Mouse (Mus musculus): ENCODE results near the gene Ogfod1. TPM values are rescaled to one million over a fixed set of nuclear protein-coding genes. Genes with fewer than 3 reads are reported as not detected.
A peak's percentile ranks its signal among the peaks of the same experiment; 100 is the strongest.

Ogfod1 gene
- 0.05 and 0.07 TPM in 2 replicates for polyA plus RNA-seq (2012)

DNA sequence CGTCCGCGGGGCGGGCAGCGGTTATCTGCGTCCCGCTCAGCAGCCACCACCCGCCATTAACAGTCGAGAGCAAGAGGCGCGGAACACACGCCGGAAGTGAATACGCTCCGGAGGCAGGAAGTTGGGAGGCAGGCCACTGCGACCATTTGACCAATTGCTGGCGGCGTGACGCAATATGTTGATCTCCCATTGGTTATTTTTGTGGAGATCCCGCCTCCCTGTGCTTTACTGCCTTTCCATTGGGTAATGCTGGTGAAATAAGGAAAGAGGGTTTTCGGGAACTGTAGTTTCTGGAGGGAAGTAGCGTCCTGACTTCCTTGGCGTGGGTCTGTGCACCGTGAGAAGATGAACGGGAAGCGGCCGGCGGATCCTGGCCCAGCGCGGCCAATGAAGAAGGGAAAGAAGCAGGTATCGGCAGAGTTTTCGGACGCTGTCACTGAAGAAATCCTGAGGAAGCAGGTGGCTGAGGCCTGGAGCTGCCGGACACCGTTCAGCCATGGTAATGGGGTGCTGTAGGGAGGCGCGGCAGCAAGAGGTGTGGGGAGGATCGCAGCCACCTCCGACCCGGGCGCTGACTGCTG is at the start of gene Ogfod1, which contains the start of gene Nudt21:
Ogfod1 (plus strand) TSS at position 255 of the 581 bp plus-strand sequence.
Nudt21 (minus strand) TSS at position 88 of the 581 bp plus-strand sequence.
- H3K27me3 ChIP-seq (ENCODE audit: control insufficient read depth) = no peaks in the 10 kb centered on the region
- H3K4me3 ChIP-seq (replicated peaks) = peak within 1 kb of the TSS; percentile 77
- H3K4me1 ChIP-seq (ENCODE audit: control insufficient read depth) = peaks cover 48% of the 10 kb centered on the region
- TF ChIP-seq TAL1 (IDR thresholded peaks at IDR 0.05; ENCODE audit: low read length) = no peak
- no peak for TF ChIP-seq GATA1 (IDR thresholded peaks at IDR 0.05; ENCODE audit: low read length)
- H3K36me3 ChIP-seq (ENCODE audit: control insufficient read depth) = peaks cover 41% of the 10 kb centered on the region
- H3K9me3 ChIP-seq (ENCODE audit: control insufficient read depth, low read length) = no peaks in the 10 kb centered on the region

DNA sequence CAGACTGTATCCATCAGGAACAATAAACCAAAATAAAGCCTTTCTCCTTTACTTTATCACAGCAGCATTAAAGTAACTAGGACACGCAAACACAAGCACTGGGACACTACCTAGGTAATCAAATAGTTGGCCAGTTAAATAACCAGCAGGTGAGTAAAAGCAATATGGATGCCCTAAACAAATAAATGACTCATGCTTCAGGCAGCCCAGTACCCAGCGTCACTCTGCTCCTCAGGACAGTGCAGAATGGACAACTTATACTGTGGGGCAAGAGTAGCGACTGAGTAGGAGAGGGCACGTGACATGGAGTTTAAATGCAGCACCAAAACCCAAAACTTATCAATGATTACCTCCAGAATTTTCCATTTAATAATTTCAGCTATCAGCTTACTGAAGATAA is 47.3 kb upstream of the Ogfod1 start:
- no peak for TF ChIP-seq GATA1 (IDR thresholded peaks at IDR 0.05; ENCODE audit: low read length)
- no peak for TF ChIP-seq TAL1 (IDR thresholded peaks at IDR 0.05; ENCODE audit: low read length)

DNA sequence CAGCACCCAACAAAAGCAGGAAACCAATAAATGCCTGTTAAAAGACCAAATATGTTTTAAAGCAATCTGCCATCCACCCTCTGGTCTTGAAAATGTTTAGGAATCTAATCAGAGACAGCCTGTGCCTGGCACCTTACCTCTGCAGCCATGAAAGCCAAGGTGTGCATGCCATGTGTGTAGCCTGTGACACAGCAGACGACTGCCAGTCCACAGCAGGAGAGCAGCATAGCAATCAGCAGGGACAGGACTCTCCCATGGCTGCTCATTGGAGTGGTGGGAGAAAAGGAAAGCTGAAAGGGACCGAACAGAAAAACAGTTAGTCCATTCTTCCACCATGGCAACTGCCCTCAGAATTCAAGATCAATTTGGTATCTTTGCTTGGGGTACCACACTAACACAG is 38.0 kb upstream of the Ogfod1 start:
- TF ChIP-seq GATA1 (IDR thresholded peaks at IDR 0.05; ENCODE audit: low read length) (no peak), TAL1 (IDR thresholded peaks at IDR 0.05; ENCODE audit: low read length) (no peak)
- peaks cover 81% of the 10 kb centered on the region for H3K36me3 ChIP-seq (ENCODE audit: control insufficient read depth)
- H3K27me3 ChIP-seq (ENCODE audit: control insufficient read depth) = no peaks in the 10 kb centered on the region
- H3K4me3 ChIP-seq (replicated peaks) = no peak overlapping the region
- H3K9me3 ChIP-seq (ENCODE audit: control insufficient read depth, low read length) = no peaks in the 10 kb centered on the region
- H3K4me1 ChIP-seq (ENCODE audit: control insufficient read depth) = no peaks in the 10 kb centered on the region

More for the DNA sequence above, 47.3 kb upstream of the Ogfod1 start:
- no peaks in the 10 kb centered on the region for H3K27me3 ChIP-seq (ENCODE audit: control insufficient read depth)
- H3K4me3 ChIP-seq (replicated peaks) = no peak overlapping the region
- peaks cover 10% of the 10 kb centered on the region for H3K9me3 ChIP-seq (ENCODE audit: control insufficient read depth, low read length)
- no peaks in the 10 kb centered on the region for H3K4me1 ChIP-seq (ENCODE audit: control insufficient read depth)
- peaks cover 80% of the 10 kb centered on the region for H3K36me3 ChIP-seq (ENCODE audit: control insufficient read depth)

DNA sequence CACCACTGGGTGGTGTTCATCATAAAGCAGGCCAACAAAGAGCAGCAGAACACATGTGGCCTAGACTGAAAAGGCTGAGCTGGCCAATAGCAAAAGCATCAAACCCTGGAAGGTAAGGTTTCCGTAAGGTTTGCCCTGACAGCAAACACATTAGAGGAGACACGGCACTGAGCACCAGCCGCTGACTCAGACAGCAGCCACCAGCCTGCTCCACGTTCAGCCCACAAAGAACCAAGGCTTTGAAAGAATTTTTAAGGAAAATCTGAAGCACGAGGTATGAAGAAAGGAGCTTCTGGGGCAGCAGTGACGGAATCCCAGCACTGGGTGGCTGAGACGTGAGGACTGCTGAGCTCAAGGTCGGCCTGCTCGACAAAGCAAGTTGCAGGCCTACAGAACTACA is 32.9 kb upstream of the Ogfod1 start:
- no peak overlapping the region for H3K4me3 ChIP-seq (replicated peaks)
- H3K9me3 ChIP-seq (ENCODE audit: control insufficient read depth, low read length) = no peaks in the 10 kb centered on the region
- H3K27me3 ChIP-seq (ENCODE audit: control insufficient read depth) = no peaks in the 10 kb centered on the region
- no peak for TF ChIP-seq GATA1 (IDR thresholded peaks at IDR 0.05; ENCODE audit: low read length)
- TF ChIP-seq TAL1 (IDR thresholded peaks at IDR 0.05; ENCODE audit: low read length) = no peak
- H3K36me3 ChIP-seq (ENCODE audit: control insufficient read depth) = peaks cover 89% of the 10 kb centered on the region
- H3K4me1 ChIP-seq (ENCODE audit: control insufficient read depth) = peaks cover 8% of the 10 kb centered on the region

DNA sequence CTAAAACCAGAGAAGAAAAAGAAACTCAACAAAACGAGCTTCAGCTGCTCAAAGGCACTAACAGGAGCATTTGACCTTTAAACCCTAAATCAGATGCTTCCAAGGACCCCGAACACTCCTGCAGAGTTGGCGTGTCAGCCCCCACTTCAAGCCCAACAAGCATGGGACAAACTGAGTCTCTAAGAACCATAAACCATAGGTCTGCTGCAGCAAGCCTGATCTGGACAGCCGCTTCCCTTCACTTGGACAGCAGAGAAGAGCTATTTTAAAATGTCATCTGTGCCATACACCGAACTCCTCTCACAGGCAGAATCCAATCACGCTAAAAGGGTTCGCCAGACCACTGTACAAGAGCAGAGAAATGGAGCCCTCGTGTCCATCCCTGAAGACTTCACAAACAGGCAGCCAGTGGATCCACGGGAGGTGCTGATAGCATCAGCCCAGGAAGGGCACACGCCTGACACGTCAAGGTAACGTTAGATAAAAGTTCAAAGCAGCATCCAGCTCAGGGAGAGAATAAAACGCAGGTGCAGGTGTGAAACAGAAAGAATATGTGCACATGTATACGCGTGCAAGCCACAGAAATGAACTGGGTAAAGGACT is 27.7 kb upstream of the Ogfod1 start:
- Histone ChIP-seq H3K36me3 (ENCODE audit: control insufficient read depth) (peaks cover 59% of the 10 kb centered on the region), H3K9me3 (ENCODE audit: control insufficient read depth, low read length) (no peaks in the 10 kb centered on the region), H3K27me3 (ENCODE audit: control insufficient read depth) (no peaks in the 10 kb centered on the region), H3K4me1 (ENCODE audit: control insufficient read depth) (peaks cover 49% of the 10 kb centered on the region), H3K4me3 (replicated peaks) (peak overlapping the region; percentile 97)
- TF ChIP-seq GATA1 (IDR thresholded peaks at IDR 0.05; ENCODE audit: low read length) = no peak
- no peak for TF ChIP-seq TAL1 (IDR thresholded peaks at IDR 0.05; ENCODE audit: low read length)

DNA sequence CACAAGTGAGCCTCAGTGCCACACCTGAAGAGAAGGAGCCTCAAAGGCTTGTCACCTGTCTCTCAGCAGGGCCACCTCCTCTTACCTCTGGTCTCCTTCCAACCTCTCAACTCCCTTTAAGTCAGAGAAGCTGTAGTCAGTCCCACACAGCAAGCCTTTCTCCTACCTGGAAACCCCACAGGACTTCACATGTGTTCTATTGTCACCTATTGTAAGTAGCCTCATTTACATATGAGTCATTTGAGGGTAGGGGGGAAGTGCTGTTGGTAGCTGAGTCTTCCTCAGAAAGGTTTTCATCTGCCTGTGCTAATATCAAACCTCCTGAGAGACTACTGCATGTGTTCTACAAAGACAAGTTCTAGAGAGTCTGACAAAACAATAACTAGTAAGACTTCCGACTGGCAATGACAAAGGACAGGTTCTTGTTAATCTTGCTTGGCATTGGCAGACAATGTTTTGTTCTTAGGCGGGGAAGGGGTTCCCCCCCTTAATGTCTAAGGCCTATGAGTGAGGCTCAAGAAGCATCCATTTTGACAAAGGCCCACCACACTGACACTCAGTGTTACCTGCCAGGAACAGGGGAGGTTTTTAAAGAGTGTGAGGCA is 26.8 kb upstream of the Ogfod1 start:
- peaks cover 56% of the 10 kb centered on the region for H3K4me1 ChIP-seq (ENCODE audit: control insufficient read depth)

DNA sequence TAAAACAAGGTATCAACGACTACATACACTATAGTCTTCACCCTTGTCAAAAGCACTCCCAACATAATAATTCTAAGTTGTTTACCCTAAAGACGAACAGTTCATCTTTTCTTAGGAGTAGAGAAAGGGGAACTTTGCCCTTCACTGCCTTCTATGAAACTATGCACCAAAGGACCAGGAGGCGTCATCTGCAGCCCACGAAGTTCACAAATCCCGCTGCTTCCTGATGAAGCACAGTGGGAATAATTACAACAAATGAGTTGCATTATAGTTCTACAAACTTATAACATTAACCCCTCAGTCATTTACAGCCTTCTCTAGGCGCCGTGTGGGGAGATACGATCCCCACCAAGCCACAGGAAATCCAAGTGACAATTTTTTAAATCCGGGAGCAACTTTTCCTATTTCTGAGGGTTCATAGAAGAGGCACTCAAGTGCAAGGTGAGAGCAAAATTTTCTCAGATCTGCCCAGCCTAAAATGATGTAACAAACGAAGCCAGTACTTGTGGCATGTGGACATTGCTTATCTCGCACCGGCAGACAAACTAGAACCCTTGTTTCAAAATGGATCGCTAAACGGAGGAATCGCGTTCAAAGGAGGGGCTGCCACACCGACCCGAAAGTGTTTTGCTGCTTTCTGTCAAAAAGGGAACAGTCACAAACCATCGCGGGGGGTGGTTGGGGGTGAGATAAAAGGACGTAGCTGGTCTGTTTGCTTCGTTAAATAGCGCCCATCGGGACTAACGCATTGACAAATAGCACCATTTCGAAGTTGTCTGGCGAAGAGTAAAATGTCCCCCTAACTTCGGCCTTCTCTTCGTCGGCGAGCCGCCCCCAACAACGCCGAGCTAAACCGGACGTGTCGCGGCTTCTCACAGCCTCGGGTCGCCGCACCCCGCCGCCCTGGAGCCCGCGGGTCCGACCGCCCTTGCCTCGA is 25.7 kb upstream of the Ogfod1 start:
- Histone ChIP-seq H3K36me3 (ENCODE audit: control insufficient read depth) (peaks cover 51% of the 10 kb centered on the region), H3K4me3 (replicated peaks) (peak overlapping the region; percentile 97), H3K4me1 (ENCODE audit: control insufficient read depth) (peaks cover 56% of the 10 kb centered on the region), H3K9me3 (ENCODE audit: control insufficient read depth, low read length) (no peaks in the 10 kb centered on the region), H3K27me3 (ENCODE audit: control insufficient read depth) (no peaks in the 10 kb centered on the region)
- TF ChIP-seq GATA1 (IDR thresholded peaks at IDR 0.05; ENCODE audit: low read length) = peak; percentile 60; the same call in 1 of the 2 replicates
- TF ChIP-seq TAL1 (IDR thresholded peaks at IDR 0.05; ENCODE audit: low read length) = peak; percentile 34; the same call in 1 of the 3 replicates

More for the DNA sequence above, 26.8 kb upstream of the Ogfod1 start:
- Histone ChIP-seq H3K4me3 (replicated peaks) (peak overlapping the region; percentile 97), H3K9me3 (ENCODE audit: control insufficient read depth, low read length) (no peaks in the 10 kb centered on the region), H3K36me3 (ENCODE audit: control insufficient read depth) (peaks cover 59% of the 10 kb centered on the region), H3K27me3 (ENCODE audit: control insufficient read depth) (no peaks in the 10 kb centered on the region)
- no peak for TF ChIP-seq GATA1 (IDR thresholded peaks at IDR 0.05; ENCODE audit: low read length)
- TF ChIP-seq TAL1 (IDR thresholded peaks at IDR 0.05; ENCODE audit: low read length) = no peak

DNA sequence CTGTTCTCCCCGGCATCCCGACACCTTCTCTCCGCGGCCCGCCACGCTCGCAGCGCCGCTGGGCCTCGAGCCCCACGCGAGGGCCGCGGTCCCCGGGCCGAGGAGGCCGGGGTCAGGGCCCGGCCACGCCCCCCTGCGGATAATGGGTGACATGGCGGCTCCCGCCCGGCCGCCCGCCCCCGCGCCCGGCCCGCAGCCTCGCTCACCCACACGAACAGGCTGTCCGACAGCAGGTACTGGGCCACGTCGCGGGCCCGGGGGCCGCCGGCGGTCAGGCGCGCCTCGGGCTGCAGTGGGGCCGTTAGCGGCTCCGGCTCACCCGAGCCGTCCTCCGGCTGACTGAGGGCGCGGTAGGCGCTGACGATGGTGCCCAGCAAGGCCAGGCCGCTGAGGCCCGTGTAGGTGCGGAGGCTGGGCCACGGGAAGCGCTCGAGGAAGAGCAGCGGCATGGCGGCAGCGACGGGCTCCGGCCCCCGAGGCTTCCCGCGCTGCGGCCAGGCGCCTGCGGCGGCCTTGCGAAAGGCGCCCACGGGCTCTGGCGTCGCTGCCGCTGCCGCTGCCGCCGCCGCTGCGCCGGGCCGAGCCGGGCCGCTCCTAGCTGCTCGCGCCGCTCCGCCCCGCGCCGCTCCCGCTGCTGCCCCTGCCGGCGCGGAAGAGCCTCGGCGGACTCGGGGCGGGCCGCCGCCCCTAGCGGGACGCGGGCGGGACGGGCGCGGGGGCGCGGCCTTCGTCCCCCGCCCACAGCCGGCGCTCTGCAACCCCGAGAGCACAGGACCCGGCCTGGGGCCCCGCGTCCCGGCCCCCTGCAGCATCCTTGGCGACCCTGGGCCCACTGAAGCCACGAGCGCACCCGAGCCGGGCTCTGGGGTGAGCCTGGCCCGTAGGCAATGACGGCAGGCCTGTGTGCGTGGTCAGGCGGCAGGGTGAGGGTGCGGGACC is 24.7 kb upstream of the Ogfod1 start, which contains the start of gene Amfr:
Amfr (minus strand) TSS at position 830 of the 939 bp plus-strand sequence.
- no peaks in the 10 kb centered on the region for H3K27me3 ChIP-seq (ENCODE audit: control insufficient read depth)
- peaks cover 46% of the 10 kb centered on the region for H3K36me3 ChIP-seq (ENCODE audit: control insufficient read depth)
- H3K9me3 ChIP-seq (ENCODE audit: control insufficient read depth, low read length) = no peaks in the 10 kb centered on the region
- peaks cover 56% of the 10 kb centered on the region for H3K4me1 ChIP-seq (ENCODE audit: control insufficient read depth)
- no peak for TF ChIP-seq TAL1 (IDR thresholded peaks at IDR 0.05; ENCODE audit: low read length)
- no peak for TF ChIP-seq GATA1 (IDR thresholded peaks at IDR 0.05; ENCODE audit: low read length)
- H3K4me3 ChIP-seq (replicated peaks) = peak within 1 kb of the TSS; percentile 97
